Mouse (Mus musculus): Measurements from ENCODE around the gene Cyp26b1. TPM values are rescaled to one million over a fixed set of nuclear protein-coding genes. Genes with fewer than 3 reads are reported as not detected.

Cyp26b1 gene
- polyA plus RNA-seq, 1 experiment from 2014 or later = 9.0 TPM

- DNase-seq (ENCODE audit: low spot score) = no peak
- 65% methylated on average over 6 of the region's 6 CpGs for WGBS
- Histone ChIP-seq H3K27ac (replicated peaks; ENCODE audit: low read depth, low read length) (no peak overlapping the region), H3K27me3 (ENCODE audit: control insufficient read depth, insufficient read depth, low read length) (peaks cover 19% of the 10 kb centered on the region), H3K4me3 (ENCODE audit: low read depth, low read length) (no peak overlapping the region), H3K4me2 (ENCODE audit: low read depth, low read length) (no peak overlapping the region), H3K4me1 (ENCODE audit: control insufficient read depth, insufficient read depth, low read length) (peaks cover 6% of the 10 kb centered on the region), H3K36me3 (replicated peaks; ENCODE audit: control insufficient read depth, insufficient read depth, low read depth, low read length) (no peaks in the 10 kb centered on the region), H3K9me3 (replicated peaks; ENCODE audit: control insufficient read depth, low read length) (no peaks in the 10 kb centered on the region), H3K9ac (replicated peaks; ENCODE audit: low read length) (no peak overlapping the region)
- ATAC-seq (replicated peaks; ENCODE audit: insufficient number of reproducible peaks, low FRiP score, low TSS enrichment, low read depth) = no peak
These were observed 2.6 kb downstream of the Cyp26b1 start for GRCm38 (mm10) chr6:84590961-84591745.

GRCm38 (mm10) chr6:84589742-84590686 lies 3.7 kb downstream of the Cyp26b1 start:
- peak overlapping the region; percentile 29; the same call in 1 of the 2 replicates for H3K4me2 ChIP-seq (ENCODE audit: low read depth, low read length)
- peak overlapping the region; percentile 4 for H3K4me3 ChIP-seq (ENCODE audit: low read depth, low read length)
- ATAC-seq (replicated peaks; ENCODE audit: insufficient number of reproducible peaks, low FRiP score, low TSS enrichment, low read depth) = peak; percentile 66
- no peak overlapping the region for H3K27ac ChIP-seq (replicated peaks; ENCODE audit: low read depth, low read length)
- H3K4me1 ChIP-seq (ENCODE audit: control insufficient read depth, insufficient read depth, low read length) = peaks cover 6% of the 10 kb centered on the region
- H3K36me3 ChIP-seq (replicated peaks; ENCODE audit: control insufficient read depth, insufficient read depth, low read depth, low read length) = no peaks in the 10 kb centered on the region
- no peaks in the 10 kb centered on the region for H3K9me3 ChIP-seq (replicated peaks; ENCODE audit: control insufficient read depth, low read length)
- H3K9ac ChIP-seq (replicated peaks; ENCODE audit: low read length) = no peak overlapping the region
- H3K27me3 ChIP-seq (ENCODE audit: control insufficient read depth, insufficient read depth, low read length) = peaks cover 23% of the 10 kb centered on the region
- WGBS = 3% methylated on average over 39 of the region's 39 CpGs
- DNase-seq (ENCODE audit: low spot score) = peak; percentile 92

DNA sequence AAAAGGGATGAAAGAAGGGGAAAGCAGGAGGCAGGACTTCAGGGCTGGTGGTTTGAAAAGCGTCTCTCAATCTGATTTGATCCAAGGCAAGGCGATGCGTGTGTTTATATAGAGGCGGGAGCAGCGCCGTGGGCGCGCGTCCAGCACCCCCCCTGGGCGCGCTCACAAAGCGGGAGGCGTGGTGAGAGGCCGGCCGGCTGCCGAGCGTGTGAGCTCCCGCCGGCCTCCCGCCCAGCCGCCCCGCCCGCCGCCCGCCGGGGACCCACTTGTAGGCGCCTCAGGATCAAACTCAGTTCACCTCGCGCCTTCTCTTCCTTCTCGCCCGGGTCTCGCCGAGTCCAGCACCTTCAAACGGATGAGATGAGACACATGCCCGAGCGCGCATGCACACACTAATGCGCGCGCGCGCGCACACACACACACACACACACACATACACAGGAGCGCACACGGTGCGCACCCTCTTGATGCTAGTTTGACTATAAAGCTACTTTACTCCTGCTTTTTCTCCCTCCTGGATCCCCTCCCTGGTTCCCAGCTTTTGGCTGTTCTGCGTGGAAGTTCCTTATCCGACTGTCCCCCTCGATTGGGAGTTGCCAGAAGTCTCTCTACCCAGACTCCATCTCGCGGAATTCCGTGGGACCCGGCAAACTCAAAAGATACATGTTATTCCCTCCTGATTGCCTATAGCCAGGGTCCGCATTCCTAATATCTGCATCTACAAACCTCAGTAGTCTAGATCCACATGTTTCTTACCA lies 4.6 kb downstream of the Cyp26b1 start:
- WGBS = under 1% methylated on average over 44 of the region's 54 CpGs
- Histone ChIP-seq H3K4me2 (ENCODE audit: low read depth, low read length) (peak overlapping the region; percentile 91), H3K36me3 (replicated peaks; ENCODE audit: control insufficient read depth, insufficient read depth, low read depth, low read length) (no peaks in the 10 kb centered on the region), H3K9ac (replicated peaks; ENCODE audit: low read length) (peak overlapping the region; percentile 70), H3K4me1 (ENCODE audit: control insufficient read depth, insufficient read depth, low read length) (peaks cover 6% of the 10 kb centered on the region), H3K27ac (replicated peaks; ENCODE audit: low read depth, low read length) (peak overlapping the region; percentile 65; the same call in 1 of the 2 replicates), H3K4me3 (ENCODE audit: low read depth, low read length) (peak overlapping the region; percentile 59), H3K27me3 (ENCODE audit: control insufficient read depth, insufficient read depth, low read length) (peaks cover 30% of the 10 kb centered on the region), H3K9me3 (replicated peaks; ENCODE audit: control insufficient read depth, low read length) (no peaks in the 10 kb centered on the region)
- no peak for ATAC-seq (replicated peaks; ENCODE audit: insufficient number of reproducible peaks, low FRiP score, low TSS enrichment, low read depth)
- DNase-seq (ENCODE audit: low spot score) = peak; percentile 81

DNA sequence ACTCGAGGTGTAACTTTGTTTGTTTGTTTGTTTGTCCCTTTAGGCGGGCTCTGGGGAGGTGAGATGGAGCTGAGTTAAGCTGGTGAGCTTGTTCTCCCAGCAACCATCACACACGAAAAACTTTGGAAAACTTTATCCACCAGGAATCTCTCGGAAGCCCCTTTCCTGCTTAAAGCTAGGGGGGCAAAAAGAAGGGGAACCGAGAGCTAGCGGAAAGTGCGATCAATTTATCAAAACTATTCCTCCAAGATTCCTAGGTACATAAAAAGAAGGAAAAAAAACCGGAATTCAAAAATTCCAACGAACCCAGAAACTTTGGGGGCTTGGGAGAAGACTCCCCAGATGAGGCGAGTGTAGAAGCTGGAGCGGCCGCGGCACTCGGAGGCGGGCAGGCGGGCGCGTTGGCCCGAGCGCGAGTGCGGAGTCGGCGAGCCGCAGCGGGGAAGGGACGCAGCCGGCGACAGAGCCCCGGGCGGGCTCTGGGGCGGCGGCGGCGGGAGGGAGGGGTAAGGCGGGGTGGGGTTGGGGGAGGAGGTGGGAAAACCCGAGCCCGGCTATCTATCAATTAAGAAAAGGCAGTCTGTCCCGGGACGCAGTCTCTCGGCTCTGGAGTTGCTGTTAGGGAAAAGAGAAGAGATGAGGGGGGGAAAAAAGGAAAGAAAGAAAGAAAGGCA lies 5.3 kb downstream of the Cyp26b1 start:
- Histone ChIP-seq H3K36me3 (replicated peaks; ENCODE audit: control insufficient read depth, insufficient read depth, low read depth, low read length) (no peaks in the 10 kb centered on the region), H3K4me1 (ENCODE audit: control insufficient read depth, insufficient read depth, low read length) (peaks cover 12% of the 10 kb centered on the region), H3K9me3 (replicated peaks; ENCODE audit: control insufficient read depth, low read length) (no peaks in the 10 kb centered on the region), H3K27me3 (ENCODE audit: control insufficient read depth, insufficient read depth, low read length) (peaks cover 36% of the 10 kb centered on the region), H3K4me2 (ENCODE audit: low read depth, low read length) (peak overlapping the region; percentile 91), H3K4me3 (ENCODE audit: low read depth, low read length) (peak overlapping the region; percentile 59), H3K27ac (replicated peaks; ENCODE audit: low read depth, low read length) (peak overlapping the region; percentile 65), H3K9ac (replicated peaks; ENCODE audit: low read length) (peak overlapping the region; percentile 70)
- ATAC-seq (replicated peaks; ENCODE audit: insufficient number of reproducible peaks, low FRiP score, low TSS enrichment, low read depth) (no peak), DNase-seq (ENCODE audit: low spot score) (peak; percentile 56)
- under 1% methylated on average over 41 of the region's 41 CpGs for WGBS

DNA sequence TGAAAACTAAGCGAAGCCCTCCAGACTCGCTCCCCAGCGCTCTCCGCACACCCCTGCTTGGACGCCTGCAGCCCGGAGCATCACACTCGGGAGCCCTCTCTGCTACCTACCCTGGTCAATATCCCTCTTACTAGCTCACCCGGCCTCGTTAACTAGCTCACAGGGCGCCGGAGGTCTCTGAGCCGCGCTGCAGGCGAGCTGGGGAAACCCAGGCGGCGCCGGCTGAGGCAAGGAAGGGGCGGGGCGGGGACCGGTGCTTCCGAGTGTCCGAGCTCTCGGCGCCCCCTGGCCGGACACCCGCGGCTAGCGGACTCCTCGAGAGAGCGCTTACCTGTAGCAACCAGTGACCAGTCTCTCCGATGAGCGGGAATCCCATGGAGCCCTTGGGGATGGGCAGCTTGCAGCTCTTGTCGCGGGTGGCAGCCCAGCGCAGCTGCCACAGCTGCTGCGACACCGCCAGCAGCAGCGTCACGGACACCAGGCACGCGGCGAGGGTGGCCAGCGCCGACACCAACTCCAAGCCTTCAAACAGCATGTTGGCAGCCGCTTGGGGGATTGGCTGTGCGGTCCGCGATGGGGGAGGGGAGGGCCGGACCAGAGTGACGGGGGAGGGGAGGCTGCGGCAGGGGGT lies 6.1 kb downstream of the Cyp26b1 start:
- H3K4me1 ChIP-seq (ENCODE audit: control insufficient read depth, insufficient read depth, low read length) = peaks cover 14% of the 10 kb centered on the region

GRCm38 (mm10) chr6:84586551-84587200 lies 7.0 kb downstream of the Cyp26b1 start:
- peaks cover 14% of the 10 kb centered on the region for H3K4me1 ChIP-seq (ENCODE audit: control insufficient read depth, insufficient read depth, low read length)

More for the DNA sequence above, 6.1 kb downstream of the Cyp26b1 start:
- no peaks in the 10 kb centered on the region for H3K36me3 ChIP-seq (replicated peaks; ENCODE audit: control insufficient read depth, insufficient read depth, low read depth, low read length)
- no peak for ATAC-seq (replicated peaks; ENCODE audit: insufficient number of reproducible peaks, low FRiP score, low TSS enrichment, low read depth)
- H3K9ac ChIP-seq (replicated peaks; ENCODE audit: low read length) = peak overlapping the region; percentile 70
- H3K27me3 ChIP-seq (ENCODE audit: control insufficient read depth, insufficient read depth, low read length) = peaks cover 38% of the 10 kb centered on the region
- no peaks in the 10 kb centered on the region for H3K9me3 ChIP-seq (replicated peaks; ENCODE audit: control insufficient read depth, low read length)
- peak; percentile 71 for DNase-seq (ENCODE audit: low spot score)
- peak overlapping the region; percentile 59 for H3K4me3 ChIP-seq (ENCODE audit: low read depth, low read length)
- H3K27ac ChIP-seq (replicated peaks; ENCODE audit: low read depth, low read length) = peak overlapping the region; percentile 56
- H3K4me2 ChIP-seq (ENCODE audit: low read depth, low read length) = peak overlapping the region; percentile 91
- WGBS = under 1% methylated on average over 51 of the region's 51 CpGs

More at GRCm38 (mm10) chr6:84586551-84587200, 7.0 kb downstream of the Cyp26b1 start:
- H3K4me3 ChIP-seq (ENCODE audit: low read depth, low read length) = peak overlapping the region; percentile 59
- 1% methylated on average over 28 of the region's 28 CpGs for WGBS
- H3K4me2 ChIP-seq (ENCODE audit: low read depth, low read length) = peak overlapping the region; percentile 91
- DNase-seq (ENCODE audit: low spot score) (peak; percentile 39), ATAC-seq (replicated peaks; ENCODE audit: insufficient number of reproducible peaks, low FRiP score, low TSS enrichment, low read depth) (no peak)
- peak overlapping the region; percentile 56; the same call in 1 of the 2 replicates for H3K27ac ChIP-seq (replicated peaks; ENCODE audit: low read depth, low read length)
- H3K36me3 ChIP-seq (replicated peaks; ENCODE audit: control insufficient read depth, insufficient read depth, low read depth, low read length) = no peaks in the 10 kb centered on the region
- H3K27me3 ChIP-seq (ENCODE audit: control insufficient read depth, insufficient read depth, low read length) = peaks cover 44% of the 10 kb centered on the region
- H3K9me3 ChIP-seq (replicated peaks; ENCODE audit: control insufficient read depth, low read length) = no peaks in the 10 kb centered on the region
- H3K9ac ChIP-seq (replicated peaks; ENCODE audit: low read length) = peak overlapping the region; percentile 70

Measured in embryonic facial prominence, embryonic 11.5 days (tissue).